Mouse (Mus musculus): ENCODE measurements around the gene Popdc3. TPM values are rescaled to one million over a fixed set of nuclear protein-coding genes. Genes with fewer than 3 reads are reported as not detected.

Popdc3 gene
- polyA plus RNA-seq, 1 experiment from 2014 or later = 3.8 TPM

DNA sequence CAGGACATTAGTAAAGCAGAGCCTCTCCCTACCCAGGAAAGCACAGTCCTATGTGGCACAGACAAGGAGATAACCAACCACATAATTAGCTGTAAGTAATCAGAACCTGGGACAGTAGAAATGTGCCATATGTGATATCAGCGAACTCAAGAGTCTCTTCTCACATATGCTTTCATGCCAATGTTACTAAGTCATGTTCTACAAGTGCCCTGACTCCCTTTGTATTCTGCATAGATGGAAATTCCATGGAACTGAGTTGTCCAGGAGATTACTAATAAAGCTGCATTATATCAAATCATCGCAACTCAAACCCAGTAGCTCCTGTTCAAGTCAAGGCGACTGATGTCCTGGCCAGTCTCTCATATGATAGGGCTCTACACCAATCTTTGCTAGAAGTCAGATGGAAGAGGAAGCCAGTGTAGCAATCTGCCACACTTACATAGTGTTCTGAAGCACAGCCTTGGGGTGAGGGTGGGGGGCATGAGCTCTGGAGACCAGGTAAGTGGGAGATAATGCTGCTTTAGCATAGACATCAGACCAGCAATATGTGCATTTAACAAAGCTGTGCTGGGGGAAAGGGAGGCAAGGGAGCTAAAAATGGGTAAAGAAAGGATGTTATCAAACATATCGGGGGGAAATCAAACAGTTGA lies 2.9 kb downstream of the Popdc3 start:
- H3K4me1 ChIP-seq (ENCODE audit: control insufficient read depth, insufficient read depth, low read length) = no peaks in the 10 kb centered on the region
- WGBS = 95% methylated on average over 4 of the region's 4 CpGs
- no peaks in the 10 kb centered on the region for H3K9me3 ChIP-seq (ENCODE audit: control insufficient read depth, low read length)
- no peaks in the 10 kb centered on the region for H3K27me3 ChIP-seq (replicated peaks; ENCODE audit: control insufficient read depth, insufficient read depth, low read length)
- H3K4me2 ChIP-seq (ENCODE audit: low read depth, low read length) = no peak overlapping the region
- H3K9ac ChIP-seq (ENCODE audit: low read depth, low read length) = no peak overlapping the region
- ATAC-seq (ENCODE audit: low read depth) (no peak), DNase-seq (ENCODE audit: low spot score) (no peak)
- no peak overlapping the region for H3K4me3 ChIP-seq (ENCODE audit: low read depth, low read length)
- no peaks in the 10 kb centered on the region for H3K36me3 ChIP-seq (ENCODE audit: control insufficient read depth, insufficient read depth, low read length)
- no peak overlapping the region for H3K27ac ChIP-seq (replicated peaks; ENCODE audit: low read depth, low read length)

DNA sequence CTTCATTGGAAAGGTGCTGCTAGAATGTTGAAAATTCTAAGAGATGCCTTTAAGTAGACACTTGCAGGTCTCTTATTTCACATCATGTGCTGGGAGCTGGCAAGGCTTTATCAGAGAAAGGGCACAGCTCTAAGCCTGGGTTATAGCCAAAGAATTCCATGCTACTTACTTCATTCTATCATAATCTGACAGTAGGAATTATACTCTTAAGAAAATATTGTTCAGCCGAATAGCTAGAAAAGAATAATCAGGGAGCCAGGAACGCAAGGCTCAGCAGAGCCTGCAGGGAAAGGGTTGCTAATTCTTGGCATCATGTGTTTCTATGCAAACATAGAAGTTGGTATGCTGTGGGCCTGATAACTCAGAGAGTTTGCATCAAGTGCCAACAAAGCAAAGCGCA lies 3.4 kb downstream of the Popdc3 start:
- H3K27ac ChIP-seq (replicated peaks; ENCODE audit: low read depth, low read length) = no peak overlapping the region
- no peak overlapping the region for H3K4me3 ChIP-seq (ENCODE audit: low read depth, low read length)
- H3K36me3 ChIP-seq (ENCODE audit: control insufficient read depth, insufficient read depth, low read length) = no peaks in the 10 kb centered on the region
- no peaks in the 10 kb centered on the region for H3K9me3 ChIP-seq (ENCODE audit: control insufficient read depth, low read length)
- H3K27me3 ChIP-seq (replicated peaks; ENCODE audit: control insufficient read depth, insufficient read depth, low read length) = no peaks in the 10 kb centered on the region
- no peaks in the 10 kb centered on the region for H3K4me1 ChIP-seq (ENCODE audit: control insufficient read depth, insufficient read depth, low read length)
- no peak overlapping the region for H3K9ac ChIP-seq (ENCODE audit: low read depth, low read length)
- no peak overlapping the region for H3K4me2 ChIP-seq (ENCODE audit: low read depth, low read length)
- ATAC-seq (ENCODE audit: low read depth) = no peak
- DNase-seq (ENCODE audit: low spot score) = peak; percentile 31
- 75% methylated on average over 3 of the region's 3 CpGs for WGBS

DNA sequence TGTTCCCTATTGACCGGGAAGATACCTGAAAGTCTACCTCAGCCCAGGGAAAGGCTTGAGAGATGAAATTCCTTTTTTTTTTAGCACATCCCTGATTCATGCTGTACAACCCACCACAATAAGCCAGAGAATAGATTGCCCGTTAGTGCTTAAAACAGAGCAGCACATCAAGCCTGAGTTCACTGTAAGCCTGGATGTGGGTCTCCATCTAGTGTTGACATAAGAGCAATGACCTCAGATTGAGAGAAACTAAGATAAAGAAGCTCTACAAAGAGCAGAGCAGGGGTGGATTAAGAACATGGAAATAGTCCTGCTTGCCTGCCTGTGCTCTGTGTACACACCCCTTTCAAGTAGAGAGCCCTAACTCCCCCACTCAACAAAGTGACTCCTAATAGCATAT lies 7.6 kb downstream of the Popdc3 start:
- no peak overlapping the region for H3K4me3 ChIP-seq (ENCODE audit: low read depth, low read length)
- H3K27ac ChIP-seq (replicated peaks; ENCODE audit: low read depth, low read length) = no peak overlapping the region
- DNase-seq (ENCODE audit: low spot score) (no peak), ATAC-seq (ENCODE audit: low read depth) (no peak)
- H3K4me2 ChIP-seq (ENCODE audit: low read depth, low read length) = no peak overlapping the region
- no peaks in the 10 kb centered on the region for H3K36me3 ChIP-seq (ENCODE audit: control insufficient read depth, insufficient read depth, low read length)
- 91% methylated on average over 2 of the region's 2 CpGs for WGBS
- H3K9ac ChIP-seq (ENCODE audit: low read depth, low read length) = no peak overlapping the region
- no peaks in the 10 kb centered on the region for H3K4me1 ChIP-seq (ENCODE audit: control insufficient read depth, insufficient read depth, low read length)
- H3K27me3 ChIP-seq (replicated peaks; ENCODE audit: control insufficient read depth, insufficient read depth, low read length) = no peaks in the 10 kb centered on the region
- no peaks in the 10 kb centered on the region for H3K9me3 ChIP-seq (ENCODE audit: control insufficient read depth, low read length)

DNA sequence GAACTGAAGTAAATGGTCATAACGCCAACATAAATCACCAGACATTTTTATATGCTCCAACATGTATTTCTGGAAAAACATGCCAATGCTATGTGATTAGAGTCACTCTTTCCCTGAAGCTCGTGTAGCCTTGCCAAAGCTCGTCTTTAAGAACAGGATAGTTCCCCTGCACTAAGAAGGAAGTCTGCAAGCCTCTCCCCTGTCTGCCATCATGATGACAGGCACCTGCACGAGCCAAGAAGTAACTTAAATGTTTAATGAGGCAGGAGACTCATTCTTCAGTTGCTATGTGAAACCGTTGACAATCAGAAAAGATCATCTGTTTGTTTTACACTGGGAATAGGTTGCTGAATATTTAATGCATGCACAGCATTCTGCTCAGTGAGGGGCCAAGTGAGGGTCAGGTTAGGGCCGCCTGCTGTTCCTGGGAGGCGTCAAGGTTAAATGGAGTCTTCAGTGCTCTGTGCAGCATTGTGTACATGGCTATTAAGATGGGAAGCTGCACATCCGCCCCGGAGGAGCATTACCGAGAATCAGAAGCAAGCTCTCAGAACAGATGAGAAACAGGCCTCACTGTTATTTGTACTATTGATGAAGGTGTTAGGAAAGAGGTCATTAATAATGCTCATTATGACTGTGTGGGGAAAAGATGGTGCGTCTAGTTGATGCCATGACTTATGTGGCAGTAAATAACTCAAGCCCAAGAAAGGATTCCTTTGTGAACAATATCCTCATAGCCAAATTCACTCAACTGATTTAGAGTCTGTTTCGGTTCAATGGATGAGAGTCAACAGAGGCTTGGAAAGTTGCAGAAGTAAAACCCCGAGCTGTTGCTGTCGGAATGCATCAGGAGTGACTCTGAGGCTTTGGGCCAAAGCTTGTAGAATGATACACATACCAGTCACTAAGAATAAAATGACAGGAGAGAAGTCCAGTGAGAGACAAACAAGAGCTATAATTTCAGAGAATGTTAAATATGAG lies 15.7 kb downstream of the Popdc3 start:
- no peak overlapping the region for H3K4me2 ChIP-seq (ENCODE audit: low read depth, low read length)
- H3K4me1 ChIP-seq (ENCODE audit: control insufficient read depth, insufficient read depth, low read length) = no peaks in the 10 kb centered on the region
- DNase-seq (ENCODE audit: low spot score) (peak; percentile 29), ATAC-seq (ENCODE audit: low read depth) (peak; percentile 26; the same call in 1 of the 2 replicates)
- peaks cover 5% of the 10 kb centered on the region; the same call in 1 of the 2 replicates for H3K9me3 ChIP-seq (ENCODE audit: control insufficient read depth, low read length)
- no peak overlapping the region for H3K9ac ChIP-seq (ENCODE audit: low read depth, low read length)
- no peaks in the 10 kb centered on the region for H3K36me3 ChIP-seq (ENCODE audit: control insufficient read depth, insufficient read depth, low read length)
- 52% methylated on average over 14 of the region's 14 CpGs for WGBS
- no peak overlapping the region for H3K4me3 ChIP-seq (ENCODE audit: low read depth, low read length)
- H3K27me3 ChIP-seq (replicated peaks; ENCODE audit: control insufficient read depth, insufficient read depth, low read length) = no peaks in the 10 kb centered on the region
- H3K27ac ChIP-seq (replicated peaks; ENCODE audit: low read depth, low read length) = no peak overlapping the region

DNA sequence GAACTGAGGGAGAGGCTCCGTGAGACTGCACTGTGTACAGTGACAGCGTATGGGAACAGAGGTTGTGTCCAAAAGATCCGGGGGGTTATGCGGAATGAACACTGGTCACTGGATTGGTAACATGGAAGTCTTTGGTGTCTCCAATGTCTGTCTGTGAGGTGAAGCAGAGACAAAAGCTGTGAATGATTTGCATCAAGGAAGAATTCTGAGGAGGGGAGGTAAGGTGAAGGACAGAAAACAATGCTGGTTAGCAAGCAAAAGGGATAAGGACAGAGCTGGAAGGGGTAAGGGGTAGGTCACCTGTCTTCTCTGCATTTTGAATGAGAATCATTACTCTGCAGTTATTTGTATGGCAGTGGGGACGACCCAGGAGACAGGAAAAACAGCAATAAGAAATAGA lies 16.6 kb downstream of the Popdc3 start:
- Histone ChIP-seq H3K4me1 (ENCODE audit: control insufficient read depth, insufficient read depth, low read length) (no peaks in the 10 kb centered on the region), H3K27ac (replicated peaks; ENCODE audit: low read depth, low read length) (no peak overlapping the region), H3K4me2 (ENCODE audit: low read depth, low read length) (no peak overlapping the region), H3K4me3 (ENCODE audit: low read depth, low read length) (no peak overlapping the region), H3K9ac (ENCODE audit: low read depth, low read length) (no peak overlapping the region), H3K9me3 (ENCODE audit: control insufficient read depth, low read length) (peaks cover 5% of the 10 kb centered on the region; the same call in 1 of the 2 replicates), H3K27me3 (replicated peaks; ENCODE audit: control insufficient read depth, insufficient read depth, low read length) (no peaks in the 10 kb centered on the region), H3K36me3 (ENCODE audit: control insufficient read depth, insufficient read depth, low read length) (no peaks in the 10 kb centered on the region)
- DNase-seq (ENCODE audit: low spot score) (no peak), ATAC-seq (ENCODE audit: low read depth) (no peak)
- 85% methylated on average over 5 of the region's 5 CpGs for WGBS

DNA sequence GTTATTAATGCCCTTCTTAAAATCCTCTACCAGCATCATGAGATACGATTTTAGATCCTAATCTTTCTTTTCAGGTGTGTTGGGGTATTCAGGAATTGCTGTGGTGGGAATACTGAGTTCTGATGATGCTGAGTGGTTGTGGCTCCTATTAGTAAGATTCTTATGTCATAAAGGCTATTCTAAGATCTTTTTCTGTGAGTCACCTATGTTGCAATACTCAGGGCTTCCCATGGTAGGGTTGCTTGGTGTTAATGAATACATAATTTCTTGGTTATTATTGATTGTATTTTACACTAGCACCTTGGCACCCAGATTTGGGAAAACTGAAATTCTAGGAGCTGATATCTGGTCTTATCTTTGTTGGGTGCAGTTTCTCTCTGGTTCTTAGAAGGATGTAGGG lies 26.7 kb downstream of the Popdc3 start:
- no peaks in the 10 kb centered on the region for H3K27me3 ChIP-seq (replicated peaks; ENCODE audit: control insufficient read depth, insufficient read depth, low read length)
- H3K9me3 ChIP-seq (ENCODE audit: control insufficient read depth, low read length) = no peaks in the 10 kb centered on the region
- ATAC-seq (ENCODE audit: low read depth) = no peak
- no peaks in the 10 kb centered on the region for H3K4me1 ChIP-seq (ENCODE audit: control insufficient read depth, insufficient read depth, low read length)
- no peaks in the 10 kb centered on the region for H3K36me3 ChIP-seq (ENCODE audit: control insufficient read depth, insufficient read depth, low read length)
- 66% methylated on average over 1 of the region's 1 CpGs for WGBS
- H3K27ac ChIP-seq (replicated peaks; ENCODE audit: low read depth, low read length) = no peak overlapping the region
- no peak overlapping the region for H3K4me3 ChIP-seq (ENCODE audit: low read depth, low read length)
- no peak for DNase-seq (ENCODE audit: low spot score)
- H3K4me2 ChIP-seq (ENCODE audit: low read depth, low read length) = no peak overlapping the region
- no peak overlapping the region for H3K9ac ChIP-seq (ENCODE audit: low read depth, low read length)

DNA sequence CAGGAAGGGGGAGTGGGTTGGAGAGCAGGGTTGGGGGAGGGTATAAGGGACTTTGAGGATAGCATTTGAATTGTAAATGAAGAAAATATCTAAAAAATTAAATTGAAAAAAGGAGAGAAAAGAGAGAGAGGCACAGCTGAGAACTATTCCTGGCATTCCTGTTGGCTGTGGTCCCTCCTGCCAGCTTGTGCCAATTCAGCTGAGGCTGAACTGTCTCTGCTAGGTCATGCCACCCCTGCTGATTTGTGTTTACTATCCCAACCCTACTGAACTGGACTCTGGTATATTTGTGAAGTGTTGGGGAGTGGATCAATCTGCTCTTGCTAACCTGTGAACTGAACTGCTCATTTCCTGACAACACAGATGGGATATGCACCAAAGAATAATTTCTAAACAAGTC lies 32.3 kb downstream of the Popdc3 start:
- Histone ChIP-seq H3K4me3 (ENCODE audit: low read depth, low read length) (no peak overlapping the region), H3K27ac (replicated peaks; ENCODE audit: low read depth, low read length) (no peak overlapping the region), H3K9me3 (ENCODE audit: control insufficient read depth, low read length) (no peaks in the 10 kb centered on the region), H3K36me3 (ENCODE audit: control insufficient read depth, insufficient read depth, low read length) (no peaks in the 10 kb centered on the region), H3K27me3 (replicated peaks; ENCODE audit: control insufficient read depth, insufficient read depth, low read length) (no peaks in the 10 kb centered on the region), H3K4me1 (ENCODE audit: control insufficient read depth, insufficient read depth, low read length) (no peaks in the 10 kb centered on the region), H3K4me2 (ENCODE audit: low read depth, low read length) (no peak overlapping the region), H3K9ac (ENCODE audit: low read depth, low read length) (no peak overlapping the region)
- DNase-seq (ENCODE audit: low spot score) = no peak
- no peak for ATAC-seq (ENCODE audit: low read depth)

DNA sequence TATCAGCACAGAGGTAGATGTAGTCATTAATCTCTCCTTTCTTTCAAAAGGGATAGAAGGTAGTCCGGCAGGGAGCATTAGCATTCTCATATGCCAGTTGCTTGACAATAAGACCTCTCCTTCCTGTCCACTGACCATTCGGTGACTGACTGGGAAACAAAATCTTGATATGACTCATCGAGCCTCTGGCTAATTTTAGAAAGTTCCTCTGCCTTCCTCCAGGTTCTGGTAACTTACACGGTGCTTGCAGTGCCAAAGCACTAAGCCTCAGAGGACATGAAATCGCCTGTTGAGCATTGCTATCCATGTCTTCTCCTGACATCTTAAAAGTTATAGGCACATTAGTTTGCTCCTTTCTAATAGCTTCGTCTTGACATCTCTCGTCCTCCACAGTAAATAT lies 38.8 kb downstream of the Popdc3 start:
- H3K27me3 ChIP-seq (replicated peaks; ENCODE audit: control insufficient read depth, insufficient read depth, low read length) = no peaks in the 10 kb centered on the region
- H3K27ac ChIP-seq (replicated peaks; ENCODE audit: low read depth, low read length) = no peak overlapping the region
- DNase-seq (ENCODE audit: low spot score) = no peak
- H3K4me3 ChIP-seq (ENCODE audit: low read depth, low read length) = no peak overlapping the region
- no peak overlapping the region for H3K4me2 ChIP-seq (ENCODE audit: low read depth, low read length)
- ATAC-seq (ENCODE audit: low read depth) = no peak
- no peaks in the 10 kb centered on the region for H3K4me1 ChIP-seq (ENCODE audit: control insufficient read depth, insufficient read depth, low read length)
- H3K9me3 ChIP-seq (ENCODE audit: control insufficient read depth, low read length) = no peaks in the 10 kb centered on the region
- WGBS = 78% methylated on average over 7 of the region's 7 CpGs
- H3K36me3 ChIP-seq (ENCODE audit: control insufficient read depth, insufficient read depth, low read length) = no peaks in the 10 kb centered on the region
- no peak overlapping the region for H3K9ac ChIP-seq (ENCODE audit: low read depth, low read length)

All from embryonic facial prominence, embryonic 14.5 days (tissue).